18 mouse cellular contexts compared by ENCODE assay signal in the genomic region with DNA sequence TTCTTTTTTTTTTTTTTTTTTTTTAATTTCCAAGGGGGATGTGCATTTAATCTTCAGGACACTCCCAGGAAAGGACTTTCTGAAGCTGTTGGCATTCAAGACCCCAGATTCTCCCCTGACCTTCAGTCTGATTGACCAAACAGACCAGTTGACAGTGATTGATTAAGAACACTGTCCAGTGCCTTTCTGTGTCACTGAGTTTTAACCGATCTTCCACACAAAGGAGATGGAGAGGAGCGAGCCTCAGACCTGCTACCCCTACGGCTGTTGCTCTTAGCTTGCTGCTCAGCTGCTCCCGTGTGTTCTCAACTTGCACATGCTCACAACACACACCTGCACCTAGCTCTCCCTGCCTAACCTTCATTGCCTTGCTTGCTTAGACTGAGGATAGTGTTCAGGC.
"Had no signal": no experiment of that assay in that cellular context is flagged by ENCODE, and none has a peak within 500 bp of the region (broad histone marks: within the 10 kb centered on the region; RNA-seq: fewer than 3 reads in every experiment).

No protein-coding gene starts in this region.

- H3K36me3 ChIP-seq: kidney, embryonic 15.5 days; limb, embryonic 12.5 days; limb, embryonic 15.5 days had no signal

- H3K9ac ChIP-seq: kidney, embryonic 15.5 days; limb, embryonic 12.5 days; limb, embryonic 15.5 days; liver, embryonic 14.5 days; liver, postnatal 0 days; lung, embryonic 14.5 days had no signal

- H3K27ac ChIP-seq: kidney, embryonic 15.5 days; limb, embryonic 12.5 days; limb, embryonic 15.5 days; liver, embryonic 14.5 days; macrophage had no signal

- H3K27me3 ChIP-seq: kidney, embryonic 15.5 days; limb, embryonic 12.5 days; limb, embryonic 15.5 days had no signal

- H3K4me3 ChIP-seq: kidney, embryonic 15.5 days; limb, embryonic 12.5 days; limb, embryonic 15.5 days had no signal

- ATAC-seq: liver, postnatal 0 days; lung, postnatal 0 days had no signal

- H3K9me3 ChIP-seq: kidney, embryonic 15.5 days; limb, embryonic 12.5 days; limb, embryonic 15.5 days had no signal

- DNase-seq: kidney, adult 8-10 months; kidney, postnatal 10 days; kidney, postnatal 36 days; layer of hippocampus, postnatal 36 days; left cerebral cortex, postnatal 4 days; liver, postnatal 0 days; lung, embryonic 14.5 days; midbrain, embryonic 14.5 days; thymus, adult 18-20 months; thymus, postnatal 36 days had no signal

- H3K4me2 ChIP-seq: kidney, embryonic 15.5 days; limb, embryonic 12.5 days; limb, embryonic 15.5 days; liver, embryonic 11.5 days; lung, embryonic 14.5 days; midbrain, embryonic 11.5 days had no signal

- H3K4me1 ChIP-seq: kidney, embryonic 15.5 days; limb, embryonic 15.5 days had no signal
